Mouse (Mus musculus) retina, embryonic 14.5 days (tissue): ENCODE data around the gene Wnt8b.
"Not testable (repeated sequence)": the region's sequence is repeated elsewhere in the genome, so short reads cannot be mapped to it uniquely, and the experiment has no call there.

Experiments used
- DNase-seq: peaks from one replicate; pipeline ENCODE4 v3.0.0-alpha.2; 2015; ENCODE audit warnings: low spot score

Gene Wnt8b

DNA sequence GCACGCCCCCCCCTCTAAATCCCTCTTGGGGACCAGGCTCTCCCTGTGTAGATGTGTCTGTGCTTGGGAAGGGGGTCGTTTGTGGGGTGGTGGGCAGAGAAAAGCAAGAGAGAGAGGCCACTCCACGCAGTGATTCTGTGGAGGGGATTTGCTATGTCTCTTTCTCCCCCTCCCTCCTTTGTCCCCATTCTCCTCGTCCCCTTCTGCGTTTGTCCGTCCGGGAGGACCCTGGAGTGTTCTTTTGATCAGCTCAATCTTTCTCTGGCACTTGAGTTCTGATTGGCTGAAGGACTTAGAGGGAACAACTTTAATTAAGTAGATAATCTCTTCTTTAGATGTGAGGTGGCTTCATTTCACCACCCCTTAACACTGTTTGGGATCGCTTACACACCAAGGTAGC, at the start of gene Wnt8b:
Wnt8b (plus strand) TSS at position 345 of the 400 bp plus-strand sequence.
- DNase-seq = no peak

DNA sequence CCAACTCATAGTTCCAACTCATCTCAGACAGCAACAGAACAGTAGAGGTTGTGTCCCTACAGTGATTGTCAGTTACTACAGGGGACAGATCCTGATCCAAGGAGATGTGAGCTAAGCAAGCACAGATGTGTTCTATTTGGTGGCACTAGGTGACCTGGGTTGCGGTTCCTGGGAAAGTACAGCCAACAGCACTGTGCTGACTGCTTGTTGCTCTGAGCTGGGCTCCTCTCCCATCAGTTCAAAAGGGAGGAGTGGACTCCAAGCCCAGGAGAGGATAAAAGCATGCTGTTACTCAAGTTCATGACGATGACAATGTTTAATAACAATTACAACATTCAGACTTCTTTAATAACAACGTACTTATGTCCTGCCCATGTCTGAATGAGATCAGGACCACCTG, 47.5 kb upstream of the Wnt8b start:
- DNase-seq = no peak

DNA sequence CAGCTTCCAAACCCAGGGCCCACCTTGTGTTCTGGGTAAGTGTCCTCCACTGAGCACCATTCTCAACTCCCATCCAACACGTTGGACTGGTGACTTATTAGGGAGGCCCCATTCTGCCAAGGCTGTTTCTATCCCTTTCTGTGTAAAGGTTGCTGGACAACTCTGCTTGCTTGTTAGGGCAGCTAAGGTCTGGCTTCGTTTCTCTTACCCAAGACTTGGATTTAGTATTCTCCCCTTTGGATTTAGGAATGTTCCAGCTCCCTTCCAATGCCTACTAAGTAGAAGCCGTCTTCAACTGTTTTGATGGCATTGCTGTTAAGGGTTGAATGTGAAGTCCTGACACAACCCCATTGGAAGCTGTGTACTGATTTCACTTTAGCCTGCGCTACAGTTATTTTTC, 45.3 kb upstream of the Wnt8b start:
- DNase-seq = no peak

DNA sequence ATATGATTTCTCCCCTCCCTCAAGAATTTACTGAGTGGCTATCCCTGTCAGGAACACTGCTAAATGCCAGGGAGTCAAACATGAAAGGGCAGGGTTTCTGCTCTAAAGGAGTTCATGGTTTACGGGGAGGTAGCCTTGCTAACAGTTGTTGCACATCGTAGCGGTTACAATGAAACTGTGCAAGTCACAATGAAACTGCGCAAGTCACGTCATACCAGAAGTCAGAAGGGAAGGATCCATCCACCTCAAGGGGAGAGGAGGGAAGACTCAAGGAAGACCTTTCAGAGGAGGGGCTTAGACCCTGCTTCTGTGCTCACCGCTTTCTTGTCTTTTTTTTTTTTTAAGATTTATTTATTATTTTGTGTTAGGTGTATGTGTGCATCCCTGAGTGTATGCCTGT, 38.4 kb upstream of the Wnt8b start:
- DNase-seq = no peak

DNA sequence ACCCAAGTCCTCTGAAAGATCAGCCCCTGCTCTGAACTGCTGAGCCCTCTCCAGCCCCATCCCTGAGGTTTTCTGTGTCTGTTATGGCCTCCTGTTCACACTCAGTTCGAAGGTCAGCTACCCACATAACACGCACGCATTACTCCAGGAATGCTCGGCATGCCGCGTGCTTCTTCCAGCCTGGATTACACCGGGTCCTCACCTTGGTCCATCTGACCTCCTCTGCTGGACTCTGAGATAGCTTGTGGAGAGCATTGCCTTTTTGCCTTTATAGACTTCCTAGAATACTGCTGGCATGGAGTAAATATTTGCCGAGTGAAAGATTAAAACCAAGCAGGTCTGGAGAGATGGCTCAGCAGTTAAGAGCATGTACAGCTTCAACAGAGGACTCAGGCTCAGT, 37.9 kb upstream of the Wnt8b start:
- no peak for DNase-seq

DNA sequence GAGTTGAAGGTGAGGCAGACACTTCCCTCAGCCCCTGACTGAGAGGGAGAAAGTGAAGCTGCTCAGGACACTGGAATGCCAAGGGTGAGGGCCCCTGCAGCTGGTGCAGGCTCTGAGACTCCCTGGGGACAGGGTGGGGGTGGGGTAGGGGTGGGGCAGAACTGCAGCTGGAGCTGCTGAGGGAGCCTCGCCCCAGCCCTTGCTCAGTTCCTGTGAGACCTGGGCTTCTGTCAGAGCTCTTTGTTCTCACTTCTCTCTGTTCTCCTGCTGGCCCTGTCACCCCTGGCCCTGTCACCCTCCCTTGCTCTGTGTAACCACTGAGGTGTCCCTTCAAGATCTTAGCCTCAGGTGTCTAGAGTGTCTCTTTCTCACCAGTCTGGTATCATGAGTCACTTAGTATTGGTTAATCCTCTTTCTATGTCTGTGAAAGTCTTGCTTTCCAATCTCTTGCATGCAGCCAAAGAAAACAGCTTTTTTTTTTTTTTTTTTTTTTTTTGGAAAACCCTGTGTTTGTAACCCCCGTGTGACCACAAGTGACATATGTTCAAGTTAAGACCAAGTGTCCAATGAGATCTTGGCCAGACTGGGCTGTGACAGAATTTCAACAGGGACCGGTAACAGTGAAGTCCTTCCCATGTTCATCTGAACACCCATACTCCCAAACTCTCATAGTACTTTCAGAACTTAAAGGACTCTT, 35.8 kb upstream of the Wnt8b start:
- DNase-seq = no peak

DNA sequence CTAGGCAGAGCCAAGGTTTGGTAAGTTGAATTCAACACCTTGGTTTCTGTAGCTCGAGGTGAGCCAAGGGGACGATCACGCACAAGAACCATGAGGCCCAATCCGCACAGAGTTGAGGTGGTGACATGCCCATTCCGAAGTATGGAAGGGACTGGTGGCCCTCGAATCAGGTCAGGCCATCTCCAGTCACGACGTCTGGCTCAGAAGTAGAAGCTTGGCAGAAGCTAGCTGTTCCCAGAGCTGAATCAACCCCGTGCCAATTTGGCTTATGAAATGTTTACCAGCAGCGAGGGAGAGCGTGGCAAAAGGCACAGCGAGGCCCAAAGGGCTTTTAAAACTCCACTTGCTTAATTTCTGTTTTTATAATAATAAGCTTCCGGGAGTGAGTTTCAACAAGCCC, 34.6 kb upstream of the Wnt8b start:
- no peak for DNase-seq

DNA sequence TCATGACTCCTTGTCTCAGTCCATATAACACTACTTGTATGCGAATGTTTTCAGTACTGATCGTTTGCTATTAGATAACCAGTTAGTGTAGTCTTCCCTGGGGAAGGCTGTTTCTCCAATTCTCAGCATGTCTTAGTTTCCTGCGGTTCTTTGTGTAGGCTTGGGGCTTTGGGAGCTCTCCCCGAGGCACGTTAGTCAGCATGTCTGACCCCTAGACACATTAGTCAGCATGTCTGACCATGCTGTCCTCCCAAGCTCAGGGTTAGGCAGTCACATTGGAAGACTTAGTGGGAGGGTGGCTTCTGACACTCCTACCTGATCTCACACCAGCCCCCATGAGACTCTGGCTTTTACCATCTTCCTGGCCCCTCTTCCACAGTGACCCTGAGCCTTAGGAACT, 32.8 kb upstream of the Wnt8b start:
- no peak for DNase-seq

DNA sequence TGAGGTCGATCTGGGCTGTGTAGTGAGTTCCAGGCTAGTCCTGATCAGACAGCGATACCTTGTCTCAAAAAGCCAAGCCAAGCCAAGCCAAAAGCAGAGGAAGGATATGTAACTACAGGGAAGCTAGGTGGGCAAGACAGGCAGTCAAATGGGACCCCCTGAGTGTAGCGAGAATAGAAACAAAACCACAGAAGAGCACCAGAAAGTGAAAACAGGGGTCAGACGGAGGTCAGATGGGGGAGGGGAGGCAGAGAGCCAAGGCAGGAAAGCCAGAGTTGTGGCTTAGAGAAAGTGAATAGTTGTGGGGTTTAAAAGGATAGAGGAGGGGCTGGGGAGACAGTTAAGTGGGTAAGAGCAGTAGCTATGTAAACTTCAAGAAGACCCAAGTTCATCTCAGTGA, 31.8 kb upstream of the Wnt8b start:
- no peak for DNase-seq

DNA sequence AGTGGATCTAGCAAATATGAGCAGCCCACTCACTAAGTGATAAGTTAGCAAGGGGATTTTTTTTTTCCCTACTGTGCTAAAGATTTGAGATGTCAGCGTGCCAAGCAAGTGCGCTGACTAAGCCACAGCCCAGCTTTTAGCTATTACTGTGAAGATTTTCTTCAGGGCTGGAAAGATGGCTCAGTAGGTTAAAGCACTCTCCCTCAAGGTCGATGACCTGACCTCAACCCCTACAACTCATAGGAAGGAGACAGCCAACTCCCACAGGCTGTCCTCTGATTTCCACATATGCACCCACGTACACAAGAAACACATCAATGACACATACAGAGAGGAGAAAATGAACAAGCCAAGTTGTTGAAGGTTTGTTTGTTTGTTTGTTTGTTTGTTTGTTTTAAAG, 31.1 kb upstream of the Wnt8b start:
- no peak for DNase-seq

DNA sequence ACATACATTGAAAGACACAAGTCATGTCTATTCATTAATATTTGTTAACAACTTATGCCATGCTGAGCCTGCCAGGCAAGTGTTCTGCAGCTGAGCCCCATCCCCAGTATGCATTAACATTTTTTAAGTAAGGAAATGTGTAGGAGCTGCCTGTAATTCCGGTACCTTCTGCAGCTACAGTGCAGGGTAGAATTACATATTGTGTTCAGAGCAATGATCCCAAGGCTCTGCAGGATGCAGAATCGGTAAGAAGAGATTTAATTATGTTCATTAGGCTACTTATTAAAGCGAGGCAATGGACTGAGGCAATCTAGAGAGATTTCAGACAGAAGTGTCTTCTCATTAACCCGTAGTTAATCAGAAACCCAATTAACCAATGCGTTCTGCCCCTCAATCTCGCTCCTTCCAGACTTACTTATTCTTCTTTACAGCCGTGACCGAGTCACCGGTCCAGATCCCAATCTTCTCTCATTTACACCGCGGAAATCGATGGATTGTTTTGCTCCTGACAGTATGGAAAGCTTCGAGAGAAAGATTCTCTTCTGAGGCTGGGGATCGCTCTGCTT, 27.2 kb upstream of the Wnt8b start:
- DNase-seq = not testable (repeated sequence)

DNA sequence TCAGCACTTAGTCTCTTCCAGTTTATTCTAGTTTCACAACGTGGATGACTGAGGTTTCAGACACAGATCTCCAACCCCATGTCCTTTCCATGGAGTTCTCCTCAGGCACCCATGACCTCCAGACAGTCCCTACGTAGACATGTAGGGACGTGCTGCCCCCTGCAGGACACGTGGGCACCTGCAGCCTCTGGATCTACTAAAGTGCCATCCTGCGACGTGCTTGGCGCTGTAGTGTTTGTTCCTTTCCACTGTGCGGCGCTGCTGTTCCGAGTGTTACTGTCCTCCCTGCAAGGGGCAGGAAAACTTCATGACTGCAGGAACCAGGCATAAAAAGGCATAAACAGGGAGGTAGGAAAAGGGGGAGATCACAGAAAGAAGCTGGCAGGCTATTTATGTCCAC, 19.1 kb upstream of the Wnt8b start:
- peak; percentile 88 for DNase-seq

DNA sequence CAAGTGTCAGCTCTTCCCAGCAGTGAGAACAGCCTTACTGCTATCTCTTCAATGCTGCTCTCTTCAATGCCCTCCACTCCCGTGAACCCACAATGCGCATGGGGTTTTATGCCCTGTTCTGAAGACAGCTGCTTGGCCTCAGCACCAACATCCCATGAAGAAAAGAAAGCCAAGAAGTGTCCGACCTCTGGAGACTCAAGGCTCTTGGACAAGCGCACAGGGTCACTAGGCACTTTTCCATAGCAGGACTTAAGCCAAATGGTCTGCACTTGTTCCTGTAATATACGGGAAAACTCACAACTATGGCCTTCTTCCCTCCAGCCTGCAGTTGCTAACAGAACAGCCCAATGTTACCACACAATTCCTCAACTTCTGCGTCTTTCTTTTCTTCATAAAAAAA, 18.0 kb upstream of the Wnt8b start:
- DNase-seq = no peak

DNA sequence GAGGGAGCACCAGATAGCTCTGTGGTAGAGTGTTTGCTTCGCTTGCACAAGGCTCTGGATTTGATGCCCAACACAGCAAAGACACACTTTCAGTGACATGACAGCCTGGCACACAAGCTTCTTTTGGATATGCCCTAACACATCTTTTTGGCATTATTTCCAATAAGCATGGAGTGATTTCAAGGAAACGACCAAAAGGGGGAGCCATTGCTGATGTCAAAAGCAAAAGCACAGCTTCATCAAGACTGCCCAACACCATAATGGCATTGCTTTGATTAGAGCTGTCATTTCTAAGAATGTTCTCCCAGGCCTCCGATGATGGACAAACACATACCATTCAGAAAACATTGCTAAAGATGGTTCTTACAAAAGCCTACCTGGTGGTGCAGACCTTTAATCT, 16.7 kb upstream of the Wnt8b start:
- peak; percentile 66 for DNase-seq

DNA sequence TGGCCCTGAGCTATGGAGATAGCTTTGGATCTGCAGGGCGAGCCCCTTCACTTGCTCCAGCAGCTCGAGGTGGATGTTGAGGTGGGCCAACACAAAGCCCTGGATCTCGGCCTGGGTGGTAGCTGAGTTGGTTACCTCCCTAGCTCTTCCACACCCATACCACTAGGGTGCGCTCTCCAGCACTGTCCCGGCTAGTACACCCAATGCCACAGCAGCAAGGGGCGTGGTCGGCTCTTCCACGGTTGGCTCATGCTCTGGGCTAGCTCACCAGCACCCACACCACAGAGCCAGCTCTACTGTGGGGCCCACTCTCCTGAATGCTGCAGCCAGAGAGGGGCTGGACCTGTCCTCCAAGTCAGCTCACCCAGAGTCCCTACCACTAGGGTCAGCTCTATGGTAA, 6.0 kb upstream of the Wnt8b start:
- peak; percentile 57 for DNase-seq

DNA sequence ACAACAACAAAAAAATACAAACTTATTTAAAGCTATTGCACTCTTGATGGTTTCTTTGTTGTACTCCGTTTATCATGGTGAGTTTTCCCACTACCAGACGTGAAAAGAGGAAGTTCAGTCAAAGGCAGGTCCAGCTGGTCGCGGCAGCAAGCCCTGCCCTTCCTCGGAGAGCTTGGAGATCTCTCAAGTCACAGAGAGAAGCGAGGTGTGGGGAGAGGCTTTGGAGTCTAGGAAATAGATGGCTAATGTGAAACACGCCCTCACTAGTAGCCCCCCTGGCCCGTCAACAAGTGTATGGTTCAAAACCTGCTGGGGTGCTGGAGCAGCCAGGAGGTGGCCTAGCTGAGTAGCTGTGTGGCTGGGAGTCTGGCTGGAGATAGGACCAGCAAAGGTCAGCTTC, 3.2 kb downstream of the Wnt8b start:
- DNase-seq = no peak

DNA sequence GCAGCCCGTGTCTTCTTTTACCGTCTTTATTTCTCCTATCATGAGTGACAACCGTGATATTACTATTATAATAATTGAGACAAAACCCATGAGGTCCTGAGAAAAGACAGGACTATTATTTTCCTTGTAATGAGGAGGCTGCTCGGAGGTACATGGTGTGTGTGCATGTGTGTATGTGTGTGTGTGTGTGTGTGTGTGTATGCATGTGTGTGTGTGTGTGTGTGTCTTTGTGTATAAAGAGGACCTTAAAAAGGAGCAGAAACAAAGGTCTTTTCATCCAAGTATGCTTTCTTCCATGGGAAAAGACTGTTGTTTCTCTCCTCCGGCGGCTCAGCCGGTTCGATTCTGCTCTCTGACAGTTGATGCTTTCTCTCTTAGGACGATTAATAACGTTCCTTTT, 3.7 kb downstream of the Wnt8b start:
- no peak for DNase-seq

DNA sequence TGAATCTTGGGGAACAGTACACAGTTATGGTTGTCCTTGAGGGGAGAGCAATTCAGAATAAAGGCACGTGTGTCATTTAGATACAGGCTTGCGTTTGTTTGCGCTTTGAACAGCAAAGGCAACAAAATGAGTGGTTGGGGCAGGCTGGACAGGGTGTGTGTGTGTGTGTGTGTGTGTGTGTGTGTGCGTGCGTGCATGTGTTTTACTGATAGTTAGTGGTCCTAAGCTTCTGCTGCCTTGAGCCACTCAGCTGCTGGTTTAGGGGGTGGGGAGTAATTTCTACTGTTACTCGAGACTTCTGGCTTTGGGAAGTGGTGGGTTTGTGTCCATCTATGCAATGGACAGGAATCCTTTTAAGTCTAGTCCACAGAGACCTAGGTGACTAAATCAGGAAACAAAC, 5.7 kb downstream of the Wnt8b start:
- DNase-seq = no peak

DNA sequence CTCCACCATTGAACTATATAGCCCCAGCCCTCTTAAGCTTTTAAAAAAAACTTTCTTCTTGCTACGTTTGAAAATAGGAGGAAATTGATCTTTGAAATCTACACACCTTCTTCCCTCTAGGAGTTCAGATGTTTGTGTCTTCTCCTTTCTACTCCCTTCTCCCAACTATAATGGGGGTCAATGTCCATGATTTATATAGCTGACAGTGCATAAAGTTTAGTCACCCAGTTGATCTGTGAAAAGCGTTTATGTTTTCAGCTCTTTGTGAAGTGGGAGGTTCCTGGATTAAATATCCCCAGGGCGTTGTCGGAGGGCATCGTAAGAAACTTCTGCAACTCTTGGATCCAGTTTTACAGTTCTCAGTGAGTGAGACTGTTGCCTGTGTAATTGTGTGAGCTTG, 7.0 kb downstream of the Wnt8b start:
- DNase-seq = no peak

DNA sequence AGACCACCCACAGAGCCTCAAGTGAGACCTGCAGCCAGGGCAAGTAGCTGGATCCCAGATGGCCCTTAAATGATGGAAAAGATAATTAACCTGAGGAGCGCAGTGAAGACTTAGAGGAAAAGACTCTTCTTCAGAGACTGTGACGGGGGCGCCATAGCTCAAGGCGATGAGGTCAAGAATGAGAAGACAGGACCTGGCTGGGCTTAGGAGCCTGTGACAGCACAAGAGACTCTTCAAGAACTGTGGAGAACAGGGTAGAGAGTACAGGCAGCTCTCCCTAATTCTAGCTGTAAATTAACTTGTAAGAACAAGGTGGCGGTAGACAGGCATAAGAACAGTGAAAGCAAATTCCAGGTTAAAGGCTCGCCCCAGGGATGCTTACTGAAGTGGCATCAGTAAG, 8.7 kb downstream of the Wnt8b start:
- DNase-seq = no peak

DNA sequence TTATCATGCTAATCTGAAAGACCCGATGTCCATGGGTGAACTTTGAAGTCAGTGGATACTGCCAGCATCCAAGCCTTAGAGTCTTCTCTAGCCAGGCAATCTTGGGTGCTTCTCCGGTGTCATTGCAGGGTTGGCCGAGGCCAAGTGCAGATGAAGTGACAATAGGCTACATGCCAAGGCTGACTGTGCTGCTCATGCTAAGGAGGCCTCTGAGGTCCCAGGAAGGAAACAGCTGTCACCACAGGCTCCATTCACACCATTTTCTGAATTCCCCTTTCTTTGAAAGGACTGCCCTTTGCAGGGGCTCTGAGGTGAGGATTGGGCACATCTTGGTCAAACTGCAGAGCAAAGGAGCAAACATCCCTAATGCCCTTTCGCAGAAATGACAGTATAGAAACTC, 9.5 kb downstream of the Wnt8b start:
- DNase-seq = no peak

DNA sequence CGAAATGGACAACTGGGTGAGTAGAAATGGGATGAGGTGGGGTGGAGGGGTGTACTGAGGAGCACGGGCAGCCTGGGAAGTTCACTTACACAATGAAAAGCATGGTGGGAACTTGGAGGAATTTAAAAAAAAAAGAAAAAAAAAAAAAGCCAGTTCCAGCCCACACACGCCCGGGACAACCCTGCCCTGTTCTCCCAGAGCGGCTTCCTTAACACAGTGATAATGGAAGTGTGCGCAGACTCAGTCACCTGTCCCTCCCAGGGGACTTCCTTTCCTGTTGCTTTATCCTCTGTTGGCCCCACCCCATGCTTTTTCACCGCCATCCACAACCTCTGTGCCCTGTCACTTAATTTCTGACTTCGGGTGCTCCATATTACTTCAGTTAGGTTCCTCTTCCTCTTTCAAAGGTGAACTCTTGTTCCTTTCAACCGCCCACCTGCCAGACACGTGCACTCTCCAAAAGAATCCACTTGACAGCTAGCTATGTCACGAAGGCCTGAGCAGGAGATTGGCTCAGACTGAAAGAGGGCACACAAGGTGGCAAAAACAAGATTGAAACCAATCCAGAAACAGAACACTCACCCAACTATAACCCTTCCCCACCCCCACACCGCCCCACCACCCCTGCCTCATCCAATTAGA, 17.4 kb downstream of the Wnt8b start:
- DNase-seq = no peak

DNA sequence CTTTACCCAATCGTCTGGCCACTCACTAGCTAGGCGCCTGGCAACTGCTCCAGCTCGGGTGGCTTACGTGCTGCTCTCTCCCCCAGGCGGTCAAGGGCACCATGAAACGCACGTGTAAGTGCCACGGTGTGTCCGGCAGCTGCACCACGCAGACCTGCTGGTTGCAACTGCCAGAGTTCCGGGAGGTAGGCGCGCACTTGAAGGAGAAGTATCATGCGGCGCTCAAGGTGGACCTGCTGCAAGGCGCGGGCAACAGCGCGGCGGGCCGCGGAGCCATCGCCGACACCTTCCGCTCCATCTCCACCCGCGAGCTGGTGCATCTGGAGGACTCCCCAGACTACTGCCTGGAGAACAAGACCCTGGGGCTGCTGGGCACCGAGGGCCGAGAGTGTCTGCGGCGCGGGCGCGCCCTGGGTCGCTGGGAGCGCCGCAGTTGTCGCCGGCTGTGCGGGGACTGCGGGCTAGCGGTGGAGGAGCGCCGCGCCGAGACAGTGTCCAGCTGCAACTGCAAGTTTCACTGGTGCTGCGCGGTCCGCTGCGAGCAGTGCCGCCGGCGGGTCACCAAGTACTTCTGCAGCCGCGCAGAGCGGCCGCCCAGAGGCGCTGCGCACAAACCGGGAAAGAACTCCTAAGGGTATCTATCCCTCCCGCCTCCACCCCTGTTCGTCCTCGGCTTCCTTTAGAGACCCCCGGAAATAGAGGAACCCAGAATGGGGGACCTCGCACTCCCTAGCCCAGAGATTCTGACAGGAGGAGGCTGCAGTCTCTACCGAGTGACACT, 18.4 kb downstream of the Wnt8b start:
- DNase-seq = peak; percentile 70
